Mouse (Mus musculus): ENCODE results near the gene Pold4. TPM values are rescaled to one million over a fixed set of nuclear protein-coding genes. Genes with fewer than 3 reads are reported as not detected.

The Pold4 gene
- polyA plus RNA-seq, 1 experiment from 2014 or later, result 24.7 TPM

- Histone ChIP-seq H3K4me2 (no peak overlapping the region), H3K27ac (replicated peaks) (no peak overlapping the region), H3K4me1 (peaks cover 4% of the 10 kb centered on the region), H3K27me3 (replicated peaks) (no peaks in the 10 kb centered on the region), H3K9ac (replicated peaks) (no peak overlapping the region), H3K9me3 (replicated peaks) (no peaks in the 10 kb centered on the region), H3K4me3 (replicated peaks) (no peak overlapping the region), H3K36me3 (no peaks in the 10 kb centered on the region)
- 71% methylated on average over 6 of the region's 6 CpGs for WGBS
- ATAC-seq (ENCODE audit: low FRiP score), result no peak
These were observed 31.1 kb downstream of the Pold4 start for GRCm38 (mm10) chr19:4262756-4263155.

GRCm38 (mm10) chr19:4263702-4264101 lies 32.0 kb downstream of the Pold4 start:
- Histone ChIP-seq H3K4me1 (peaks cover 4% of the 10 kb centered on the region), H3K9ac (replicated peaks) (no peak overlapping the region), H3K27me3 (replicated peaks) (no peaks in the 10 kb centered on the region; the same call in 1 of the 2 replicates), H3K27ac (replicated peaks) (no peak overlapping the region), H3K4me2 (no peak overlapping the region), H3K36me3 (no peaks in the 10 kb centered on the region), H3K4me3 (replicated peaks) (no peak overlapping the region), H3K9me3 (replicated peaks) (no peaks in the 10 kb centered on the region)
- WGBS, result 72% methylated on average over 14 of the region's 14 CpGs
- ATAC-seq (ENCODE audit: low FRiP score), result no peak

- Histone ChIP-seq H3K4me3 (replicated peaks) (no peak overlapping the region), H3K27me3 (replicated peaks) (peaks cover 5% of the 10 kb centered on the region; the same call in 1 of the 2 replicates), H3K36me3 (no peaks in the 10 kb centered on the region), H3K9ac (replicated peaks) (no peak overlapping the region), H3K4me1 (peaks cover 10% of the 10 kb centered on the region), H3K9me3 (replicated peaks) (no peaks in the 10 kb centered on the region), H3K27ac (replicated peaks) (no peak overlapping the region), H3K4me2 (no peak overlapping the region)
- ATAC-seq (ENCODE audit: low FRiP score), result no peak
- 92% methylated on average over 6 of the region's 6 CpGs for WGBS
These were observed 32.6 kb downstream of the Pold4 start for GRCm38 (mm10) chr19:4264171-4264780.

- peaks cover 12% of the 10 kb centered on the region for H3K4me1 ChIP-seq
- peaks cover 15% of the 10 kb centered on the region for H3K27me3 ChIP-seq (replicated peaks)
- no peak overlapping the region for H3K4me2 ChIP-seq
- no peak overlapping the region for H3K27ac ChIP-seq (replicated peaks)
- H3K9me3 ChIP-seq (replicated peaks), result no peaks in the 10 kb centered on the region
- no peak overlapping the region for H3K4me3 ChIP-seq (replicated peaks)
- WGBS, result 67% methylated on average over 4 of the region's 4 CpGs
- peaks cover 10% of the 10 kb centered on the region for H3K36me3 ChIP-seq
- no peak for ATAC-seq (ENCODE audit: low FRiP score)
- no peak overlapping the region for H3K9ac ChIP-seq (replicated peaks)
These were observed 34.3 kb downstream of the Pold4 start for GRCm38 (mm10) chr19:4265956-4266355.

GRCm38 (mm10) chr19:4268566-4269361 lies 37.1 kb downstream of the Pold4 start, which contains the start of gene Ssh3:
Ssh3 (minus strand) TSS chr19:4269180.
- H3K27ac ChIP-seq (replicated peaks), result no peak within 1 kb of the TSS
- H3K27me3 ChIP-seq (replicated peaks), result peaks cover 20% of the 10 kb centered on the region
- H3K36me3 ChIP-seq, result peaks cover 28% of the 10 kb centered on the region
- peaks cover 12% of the 10 kb centered on the region for H3K4me1 ChIP-seq
- peak within 1 kb of the TSS; percentile 60 for H3K4me2 ChIP-seq
- H3K9ac ChIP-seq (replicated peaks), result peak within 1 kb of the TSS; percentile 47
- H3K9me3 ChIP-seq (replicated peaks), result no peaks in the 10 kb centered on the region
- ATAC-seq (ENCODE audit: low FRiP score), result peak; percentile 74; the same call in 1 of the 2 replicates
- WGBS, result 7% methylated on average over 46 of the region's 46 CpGs
- H3K4me3 ChIP-seq (replicated peaks), result peak within 1 kb of the TSS; percentile 40

GRCm38 (mm10) chr19:4270187-4270586 lies 38.5 kb downstream of the Pold4 start:
- no peaks in the 10 kb centered on the region for H3K9me3 ChIP-seq (replicated peaks)
- WGBS, result 70% methylated on average over 6 of the region's 6 CpGs
- peaks cover 12% of the 10 kb centered on the region for H3K4me1 ChIP-seq
- peaks cover 20% of the 10 kb centered on the region for H3K27me3 ChIP-seq (replicated peaks)
- H3K9ac ChIP-seq (replicated peaks), result no peak overlapping the region
- H3K4me3 ChIP-seq (replicated peaks), result no peak overlapping the region
- H3K4me2 ChIP-seq, result no peak overlapping the region
- no peak overlapping the region for H3K27ac ChIP-seq (replicated peaks)
- peaks cover 29% of the 10 kb centered on the region for H3K36me3 ChIP-seq
- ATAC-seq (ENCODE audit: low FRiP score), result no peak

GRCm38 (mm10) chr19:4270972-4271371 lies 39.3 kb downstream of the Pold4 start:
- no peak overlapping the region for H3K4me3 ChIP-seq (replicated peaks)
- H3K36me3 ChIP-seq, result peaks cover 30% of the 10 kb centered on the region
- H3K4me1 ChIP-seq, result peaks cover 12% of the 10 kb centered on the region
- H3K4me2 ChIP-seq, result no peak overlapping the region
- ATAC-seq (ENCODE audit: low FRiP score), result no peak
- H3K27ac ChIP-seq (replicated peaks), result no peak overlapping the region
- no peaks in the 10 kb centered on the region for H3K9me3 ChIP-seq (replicated peaks)
- 94% methylated on average over 11 of the region's 11 CpGs for WGBS
- no peak overlapping the region for H3K9ac ChIP-seq (replicated peaks)
- H3K27me3 ChIP-seq (replicated peaks), result peaks cover 20% of the 10 kb centered on the region

GRCm38 (mm10) chr19:4279487-4279886 lies 47.8 kb downstream of the Pold4 start:
- peaks cover 24% of the 10 kb centered on the region for H3K36me3 ChIP-seq
- no peaks in the 10 kb centered on the region for H3K9me3 ChIP-seq (replicated peaks)
- H3K4me2 ChIP-seq, result no peak overlapping the region
- WGBS, result 93% methylated on average over 1 of the region's 1 CpGs
- H3K4me3 ChIP-seq (replicated peaks), result no peak overlapping the region
- H3K27me3 ChIP-seq (replicated peaks), result no peaks in the 10 kb centered on the region
- no peak overlapping the region for H3K27ac ChIP-seq (replicated peaks)
- no peak overlapping the region for H3K9ac ChIP-seq (replicated peaks)
- peaks cover 21% of the 10 kb centered on the region for H3K4me1 ChIP-seq
- no peak for ATAC-seq (ENCODE audit: low FRiP score)

GRCm38 (mm10) chr19:4280425-4280824 lies 48.7 kb downstream of the Pold4 start:
- Histone ChIP-seq H3K9me3 (replicated peaks) (no peaks in the 10 kb centered on the region), H3K4me3 (replicated peaks) (no peak overlapping the region), H3K27me3 (replicated peaks) (no peaks in the 10 kb centered on the region), H3K27ac (replicated peaks) (no peak overlapping the region), H3K4me1 (peaks cover 21% of the 10 kb centered on the region), H3K36me3 (peaks cover 23% of the 10 kb centered on the region), H3K9ac (replicated peaks) (no peak overlapping the region), H3K4me2 (no peak overlapping the region)
- WGBS, result 95% methylated on average over 9 of the region's 9 CpGs
- no peak for ATAC-seq (ENCODE audit: low FRiP score)

GRCm38 (mm10) chr19:4282898-4283553 lies 51.3 kb downstream of the Pold4 start, which contains the start of gene Ankrd13d:
Ankrd13d (minus strand) TSS chr19:4283137.
- peak; percentile 94 for ATAC-seq (ENCODE audit: low FRiP score)
- H3K9ac ChIP-seq (replicated peaks), result peak within 1 kb of the TSS; percentile 80
- H3K4me2 ChIP-seq, result peak within 1 kb of the TSS; percentile 80
- WGBS, result under 1% methylated on average over 50 of the region's 50 CpGs
- H3K4me1 ChIP-seq, result peaks cover 21% of the 10 kb centered on the region
- H3K4me3 ChIP-seq (replicated peaks), result peak within 1 kb of the TSS; percentile 66
- H3K27me3 ChIP-seq (replicated peaks), result no peaks in the 10 kb centered on the region
- H3K36me3 ChIP-seq, result peaks cover 44% of the 10 kb centered on the region
- H3K9me3 ChIP-seq (replicated peaks), result no peaks in the 10 kb centered on the region
- peak within 1 kb of the TSS; percentile 80 for H3K27ac ChIP-seq (replicated peaks)

All from neural tube, embryonic 15.5 days (tissue).